Mouse (Mus musculus) heart, adult 2 months (tissue): ENCODE results near the gene Actb. TPM values are rescaled to one million over a fixed set of nuclear protein-coding genes. Genes with fewer than 3 reads are reported as not detected.
A peak's percentile ranks its signal among the peaks of the same experiment; 100 is the strongest.

ENCODE experiments used
- DNase-seq, 2 experiments: peaks; one replicate each; pipeline ENCODE4 v3.0.0; 2021
- H3K27ac ChIP-seq: fragments of 200-600 bp; 2 replicates; pipeline ENCODE4 v1.8.1; 2022
- H3K27me3 ChIP-seq: fragments of 200-500 bp; 2 replicates; pipeline ENCODE4 v1.6.1; 2012; ENCODE audit warnings: mild to moderate bottlenecking, low read length, inconsistent platforms, mixed read lengths; ENCODE audit not compliant: control insufficient read depth, insufficient read depth
- H3K36me3 ChIP-seq: fragments of 200-500 bp; 2 replicates; pipeline ENCODE4 v1.6.1; 2012; ENCODE audit warnings: low read length, inconsistent platforms; ENCODE audit not compliant: control insufficient read depth, insufficient read depth
- H3K4me1 ChIP-seq: fragments of 200-500 bp; 2 replicates; pipeline ENCODE4 v1.6.1; 2011; ENCODE audit warnings: low read length; ENCODE audit not compliant: control insufficient read depth, insufficient read depth
- H3K4me3 ChIP-seq: fragments of 200-600 bp; 2 replicates; pipeline ENCODE4 v1.8.1; 2022
- H3K79me2 ChIP-seq: fragments of 200-500 bp; replicated peaks from 2 replicates; pipeline ENCODE4 v1.6.1; 2012; ENCODE audit warnings: mild to moderate bottlenecking, inconsistent platforms, low read length, moderate library complexity, mixed read lengths; ENCODE audit not compliant: control insufficient read depth, insufficient read depth
- H3K9ac ChIP-seq: fragments of 200-500 bp; 2 replicates; pipeline ENCODE4 v1.6.1; 2012; ENCODE audit warnings: low read depth, mild to moderate bottlenecking, control low read depth, inconsistent platforms, low read length, mixed read lengths
- CTCF ChIP-seq: fragments of 200-600 bp; IDR thresholded peaks from 2 replicates; pipeline ENCODE4 v1.8.1; 2022; ENCODE audit warnings: antibody characterized with exemption, mild to moderate bottlenecking, moderate library complexity
- EP300 ChIP-seq: fragments of 200-500 bp; IDR thresholded peaks from 2 replicates; pipeline ENCODE4 v1.6.1; 2011; ENCODE audit warnings: low read depth, low read length, control low read depth; ENCODE audit not compliant: insufficient read depth
- POLR2A ChIP-seq: fragments of 200-500 bp; IDR thresholded peaks from 2 replicates; pipeline ENCODE4 v1.6.1; 2011; ENCODE audit warnings: mild to moderate bottlenecking, low read depth, low read length, control low read depth; ENCODE audit not compliant: insufficient read depth
- WGBS: fragments of 180-500 bp; shearing (Covaris S2); methylation state at CpG from one replicate; pipeline ENCODE4 v1.1.7; 2018; 5-methylcytosine and 5-hydroxymethylcytosine counted together
- intact Hi-C: fragments of 180-260 bp; cut with DNase I; formaldehyde crosslinking; loops from one replicate; pipeline ENCODE4 v1.15.1; 2025
- polyA plus RNA-seq: library from polyadenylated mRNA; depleted of rRNA; stranded (reverse); fragments of >200 nt; gene quantifications from 2 replicates; pipeline ENCODE4 v1.2.3, GENCODE M21; 2012; rRNA removed
- total RNA-seq, 2 experiments: library from RNA; stranded (reverse); gene quantifications; 2 replicates each; pipeline ENCODE4 v1.2.3; 2021

Gene Actb
- total and polyA plus RNA-seq, 3 experiments: 679 to 1,148 (median 987) TPM

GRCm38 (mm10) chr5:142869463-142869862 lies 37.1 kb downstream of the Actb start:
- intact Hi-C loops: no loop called here
- DNase-seq: no peak
- Histone ChIP-seq H3K9ac (no peak overlapping the region), H3K27me3 (no peaks in the 10 kb centered on the region), H3K4me3 (no peak overlapping the region), H3K27ac (no peak overlapping the region), H3K36me3 (no peaks in the 10 kb centered on the region), H3K79me2 (no peaks in the 10 kb centered on the region), H3K4me1 (no peaks in the 10 kb centered on the region)
- WGBS: 80% methylated on average over 13 of the region's 13 CpGs
- TF ChIP-seq EP300: no peak
- no peak for TF ChIP-seq CTCF
- TF ChIP-seq POLR2A: no peak

DNA sequence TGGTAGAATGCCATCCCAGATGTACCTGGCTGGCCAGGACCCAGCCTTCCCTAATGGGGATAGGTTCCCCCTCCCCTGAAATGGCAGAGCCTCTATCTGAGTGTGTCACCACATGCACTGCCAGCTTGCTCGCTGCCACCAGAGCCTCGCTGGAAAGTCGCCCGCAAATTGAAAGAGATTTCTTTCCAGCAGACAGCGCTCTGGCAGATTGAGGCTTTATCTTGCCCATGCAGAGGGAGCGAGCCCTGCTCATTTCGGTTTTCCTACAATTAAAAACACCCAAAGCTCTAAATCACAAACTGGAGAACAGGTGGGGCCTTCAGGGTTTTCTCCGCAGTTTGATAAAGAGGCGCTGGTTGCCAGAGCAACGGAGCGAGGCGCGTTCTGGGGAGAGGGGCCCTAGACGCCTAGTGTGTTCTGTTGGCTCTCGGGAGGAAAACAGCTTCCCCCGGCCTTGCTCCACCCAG lies 48.8 kb downstream of the Actb start:
- TF ChIP-seq POLR2A (no peak), CTCF (no peak), EP300 (no peak)
- Histone ChIP-seq H3K4me3 (no peak overlapping the region), H3K27me3 (no peaks in the 10 kb centered on the region), H3K4me1 (no peaks in the 10 kb centered on the region), H3K36me3 (no peaks in the 10 kb centered on the region), H3K9ac (no peak overlapping the region), H3K79me2 (no peaks in the 10 kb centered on the region), H3K27ac (no peak overlapping the region)
- WGBS: 42% methylated on average over 16 of the region's 16 CpGs
- intact Hi-C loops: no loop called here
- peak in 1 of 2 experiments; percentile 33 for DNase-seq

DNA sequence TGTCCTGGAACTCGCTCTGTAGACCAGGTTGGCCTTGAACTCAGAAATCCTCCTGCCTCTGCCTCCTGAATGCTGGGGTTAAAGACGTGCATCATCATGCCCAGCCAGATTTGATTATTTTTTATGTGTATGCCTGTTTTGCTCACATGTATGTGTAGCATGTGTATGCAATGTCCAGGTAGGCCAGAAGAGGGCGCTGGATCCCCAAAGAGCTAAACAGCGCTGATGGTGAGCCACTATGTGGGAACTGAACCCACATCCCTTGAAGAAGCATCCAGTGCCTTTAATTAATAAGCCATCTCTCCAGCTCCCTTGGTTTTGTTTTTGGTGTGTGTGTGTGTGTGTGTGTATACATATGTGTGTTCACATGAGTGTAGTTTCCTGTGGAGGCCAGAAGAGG lies 50.1 kb downstream of the Actb start:
- no peak overlapping the region for H3K9ac ChIP-seq
- H3K79me2 ChIP-seq: no peaks in the 10 kb centered on the region
- 81% methylated on average over 4 of the region's 4 CpGs for WGBS
- no peak overlapping the region for H3K4me3 ChIP-seq
- H3K4me1 ChIP-seq: no peaks in the 10 kb centered on the region
- TF ChIP-seq CTCF (peak; percentile 31; the same call in 1 of the 2 replicates), EP300 (no peak)
- H3K27me3 ChIP-seq: no peaks in the 10 kb centered on the region
- intact Hi-C loops: no loop called here
- no peak overlapping the region for H3K27ac ChIP-seq
- DNase-seq: no peak
- H3K36me3 ChIP-seq: no peaks in the 10 kb centered on the region

DNA sequence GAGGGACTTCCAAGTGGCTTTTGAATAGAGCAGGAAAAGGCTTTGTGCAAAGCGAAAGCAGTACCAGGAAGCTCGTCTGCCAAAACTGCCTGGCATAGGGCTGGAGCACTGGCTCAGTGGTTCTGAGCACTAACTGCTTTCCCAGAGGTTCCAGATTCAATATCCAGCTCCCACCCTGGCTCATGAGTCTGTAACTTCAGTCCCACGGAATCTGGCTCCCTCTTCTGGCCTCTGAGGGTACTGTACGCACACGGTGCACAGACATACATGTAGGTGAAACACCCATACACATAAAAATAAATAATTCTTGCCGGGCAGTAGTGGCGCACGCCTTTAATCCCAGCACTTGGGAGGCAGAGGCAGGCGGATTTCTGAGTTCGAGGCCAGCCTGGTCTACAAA lies 51.7 kb downstream of the Actb start:
- 80% methylated on average over 10 of the region's 10 CpGs for WGBS
- H3K79me2 ChIP-seq: no peaks in the 10 kb centered on the region
- DNase-seq: no peak
- H3K27ac ChIP-seq: no peak overlapping the region
- H3K27me3 ChIP-seq: no peaks in the 10 kb centered on the region
- no peak overlapping the region for H3K9ac ChIP-seq
- no peaks in the 10 kb centered on the region for H3K4me1 ChIP-seq
- H3K36me3 ChIP-seq: no peaks in the 10 kb centered on the region
- TF ChIP-seq CTCF: peak; percentile 67
- TF ChIP-seq POLR2A: no peak
- intact Hi-C loops: no loop called here
- no peak overlapping the region for H3K4me3 ChIP-seq

GRCm38 (mm10) chr5:142853585-142853984 lies 53.0 kb downstream of the Actb start:
- intact Hi-C loops: no loop called here
- H3K27ac ChIP-seq: no peak overlapping the region
- TF ChIP-seq EP300 (no peak), CTCF (no peak), POLR2A (no peak)
- H3K36me3 ChIP-seq: no peaks in the 10 kb centered on the region
- no peak overlapping the region for H3K9ac ChIP-seq
- H3K4me3 ChIP-seq: no peak overlapping the region
- H3K27me3 ChIP-seq: no peaks in the 10 kb centered on the region
- no peak for DNase-seq
- 62% methylated on average over 6 of the region's 6 CpGs for WGBS
- no peaks in the 10 kb centered on the region for H3K79me2 ChIP-seq
- H3K4me1 ChIP-seq: no peaks in the 10 kb centered on the region

Other genes starting within 250 kb of the Actb start
- under 1 TPM; 0.27 to 0.31 TPM for gene Slc29a4, start 214.2 kb downstream of the Actb start, total RNA-seq
- 0.70 and 0.73 TPM in 2 replicates for gene Slc29a4, start 214.2 kb downstream of the Actb start, polyA plus RNA-seq
- 10 to 100 TPM; 49.7 to 60.3 TPM for gene Tnrc18, start 89.1 kb downstream of the Actb start, total RNA-seq
- 15.1 and 18.5 TPM in 2 replicates for gene Tnrc18, start 89.1 kb downstream of the Actb start, polyA plus RNA-seq
- 1 to 10 TPM; 4.0 to 4.5 TPM for gene Fbxl18, start 11.3 kb downstream of the Actb start, total RNA-seq
- gene Fbxl18, start 11.3 kb downstream of the Actb start, polyA plus RNA-seq: 6.9 and 7.6 TPM in 2 replicates
- gene Fscn1, start 53.6 kb upstream of the Actb start, total RNA-seq: 10 to 100 TPM; 18.7 to 22.5 TPM
- gene Fscn1, start 53.6 kb upstream of the Actb start, polyA plus RNA-seq: 37.0 and 47.7 TPM in 2 replicates
- gene Rnf216, start 206.2 kb upstream of the Actb start, total RNA-seq: 10 to 100 TPM; 23.3 to 23.8 TPM
- gene Rnf216, start 206.2 kb upstream of the Actb start, polyA plus RNA-seq: 16.5 and 16.8 TPM in 2 replicates
- not detected for gene Olfr718-ps1, start 240.8 kb upstream of the Actb start, total RNA-seq
- not detected in 2 replicates for gene Olfr718-ps1, start 240.8 kb upstream of the Actb start, polyA plus RNA-seq